Mouse (Mus musculus): Measurements from ENCODE around the gene Dyrk2.

The Dyrk2 gene

DNA sequence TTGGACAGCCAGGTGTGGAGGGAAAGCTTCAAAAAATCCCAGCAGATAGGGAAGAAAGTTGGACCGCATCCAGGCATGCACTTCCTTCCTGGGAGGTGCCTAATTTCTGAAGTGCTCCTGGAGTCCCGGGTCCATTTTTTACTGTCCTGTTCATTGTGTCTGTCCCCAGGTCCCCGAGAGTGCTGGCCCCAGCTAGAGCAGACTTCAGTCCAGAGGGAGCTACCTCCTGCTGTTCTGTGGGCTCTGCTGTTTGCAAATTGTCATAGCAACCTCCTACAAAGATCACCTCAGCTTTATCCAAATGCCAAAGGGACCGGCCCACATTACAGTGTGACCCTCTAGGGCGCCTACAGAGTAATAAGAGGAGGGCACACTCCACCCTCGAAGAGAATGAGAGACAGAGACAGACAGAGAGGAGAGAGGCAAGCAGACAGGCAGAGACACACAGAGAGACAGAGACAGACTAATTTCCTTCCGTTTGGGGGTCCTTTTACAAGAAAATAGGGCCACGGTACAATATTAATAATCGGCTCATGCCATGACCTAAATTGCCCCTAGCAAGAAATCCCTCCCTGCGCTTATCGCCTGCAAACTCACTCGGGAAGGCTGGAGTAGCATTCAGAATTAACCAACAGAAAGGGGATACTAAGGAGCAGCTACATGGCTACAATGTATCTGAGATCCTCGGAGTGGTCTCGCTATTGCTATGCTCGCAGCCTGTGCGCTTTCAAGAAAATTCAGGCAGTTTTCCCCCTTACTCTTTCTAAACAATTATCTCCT is at the start of gene Dyrk2:
Dyrk2 (minus strand) TSS at position 9 of the 780 bp plus-strand sequence.
- peak; percentile 23 for DNase-seq (ENCODE audit: low read depth, low spot score)

DNA sequence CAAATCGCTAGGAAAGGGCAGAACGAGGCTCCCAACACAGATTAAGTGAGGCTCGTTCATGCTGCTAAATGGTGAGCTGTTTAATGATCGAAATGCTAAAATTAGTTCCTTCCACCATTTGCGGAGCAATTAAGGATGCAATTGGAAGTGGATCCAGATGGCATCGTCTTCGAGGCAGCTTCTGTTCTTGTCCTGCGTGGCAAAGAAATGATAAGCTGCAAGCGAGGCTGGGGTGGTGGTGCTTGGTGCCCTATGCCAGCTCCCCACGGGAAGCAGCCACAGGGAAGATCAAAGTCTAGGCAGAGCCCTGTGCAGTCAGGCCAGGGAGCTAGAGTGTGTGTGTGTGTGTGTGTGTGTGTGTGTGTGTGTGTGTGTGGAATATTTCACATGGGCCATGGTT is 32.6 kb upstream of the Dyrk2 start:
- no peak for DNase-seq (ENCODE audit: low read depth, low spot score)

DNA sequence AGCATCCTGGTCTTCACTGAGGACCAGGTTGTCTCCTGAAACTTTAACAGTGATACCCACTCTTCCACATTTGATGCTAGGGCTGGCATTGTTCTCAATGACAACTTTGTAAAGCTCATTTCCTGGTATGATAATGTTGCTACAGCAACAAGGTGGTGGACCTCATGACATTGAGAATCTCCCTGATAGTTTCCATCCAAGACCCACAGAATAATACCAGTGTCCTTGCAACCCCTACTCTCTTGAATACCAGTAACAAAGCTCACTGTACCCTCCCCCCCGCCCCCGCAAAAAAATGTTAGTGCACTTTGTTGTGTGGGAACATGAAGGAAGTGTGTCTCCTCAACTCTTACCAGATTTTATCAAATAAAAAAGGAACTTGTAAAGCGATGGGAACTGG is 23.6 kb upstream of the Dyrk2 start:
- no peak for DNase-seq (ENCODE audit: low read depth, low spot score)

DNA sequence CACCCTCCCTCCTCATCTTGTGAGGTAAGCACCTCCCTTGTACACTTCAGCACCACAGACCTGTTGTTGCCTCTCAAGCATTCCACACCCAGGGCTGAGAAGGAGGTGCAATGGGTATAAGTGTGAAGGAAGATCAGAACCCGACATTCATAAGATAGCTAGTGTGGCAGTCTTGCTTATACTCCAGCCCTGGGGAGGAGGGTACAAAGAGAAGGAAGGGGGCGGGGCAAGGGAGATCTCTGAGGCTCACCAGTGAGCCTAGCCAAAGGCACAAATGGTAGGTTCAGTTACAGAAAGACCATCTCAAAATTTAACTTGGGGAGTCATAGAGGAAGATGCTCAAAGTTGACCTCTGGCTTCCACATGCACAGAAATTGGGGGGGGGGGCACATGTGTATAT is 14.1 kb upstream of the Dyrk2 start:
- no peak for DNase-seq (ENCODE audit: low read depth, low spot score)

DNA sequence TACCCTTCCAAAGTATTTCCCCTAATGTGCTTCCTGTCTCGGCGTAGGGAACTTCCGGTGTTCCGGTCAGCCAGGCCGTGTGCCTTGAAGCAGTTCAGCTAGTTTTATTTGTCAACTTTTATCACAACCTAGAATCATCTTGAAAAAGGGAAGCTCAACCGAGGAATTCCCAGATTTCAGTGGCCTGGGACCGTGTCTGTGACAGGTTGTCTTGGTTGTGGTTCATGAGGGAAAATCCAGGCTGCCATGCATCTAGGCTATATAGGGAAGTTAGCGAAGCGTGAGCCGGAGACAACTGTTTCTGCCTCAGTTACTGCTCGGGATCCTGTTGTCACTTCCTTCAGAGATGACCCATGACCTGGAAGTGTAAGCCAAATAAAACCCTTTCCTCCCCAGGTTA is 13.3 kb upstream of the Dyrk2 start:
- DNase-seq (ENCODE audit: low read depth, low spot score): no peak

DNA sequence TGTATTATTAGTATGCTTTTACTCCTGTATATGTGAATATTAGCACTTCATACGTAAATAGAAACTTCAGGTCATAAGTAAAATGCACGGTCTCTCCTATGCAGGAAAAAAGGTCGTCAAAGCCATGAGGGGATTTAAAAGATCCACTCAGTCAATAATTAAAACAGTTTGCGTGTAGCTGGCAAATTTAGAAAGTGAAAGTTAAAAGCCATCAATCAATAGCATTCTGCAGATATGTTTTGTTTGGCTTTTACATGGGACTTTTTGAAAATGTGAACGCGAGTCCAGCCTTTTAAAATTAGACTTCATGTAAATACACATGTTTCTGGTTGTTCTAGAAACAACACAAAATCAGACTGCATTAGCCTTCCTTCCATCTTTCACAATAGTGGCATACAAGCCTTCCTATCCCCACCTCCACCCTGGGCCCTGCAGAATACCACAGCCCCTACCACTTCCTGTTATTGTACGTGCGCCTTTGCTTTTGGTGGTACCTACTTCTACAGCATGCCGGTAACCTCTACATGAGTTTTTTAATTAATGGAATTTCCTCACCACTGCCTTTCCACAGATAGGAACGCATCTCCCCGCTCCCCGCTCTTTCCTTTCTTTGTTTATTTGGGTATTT is 12.4 kb upstream of the Dyrk2 start:
- DNase-seq (ENCODE audit: low read depth, low spot score): no peak

DNA sequence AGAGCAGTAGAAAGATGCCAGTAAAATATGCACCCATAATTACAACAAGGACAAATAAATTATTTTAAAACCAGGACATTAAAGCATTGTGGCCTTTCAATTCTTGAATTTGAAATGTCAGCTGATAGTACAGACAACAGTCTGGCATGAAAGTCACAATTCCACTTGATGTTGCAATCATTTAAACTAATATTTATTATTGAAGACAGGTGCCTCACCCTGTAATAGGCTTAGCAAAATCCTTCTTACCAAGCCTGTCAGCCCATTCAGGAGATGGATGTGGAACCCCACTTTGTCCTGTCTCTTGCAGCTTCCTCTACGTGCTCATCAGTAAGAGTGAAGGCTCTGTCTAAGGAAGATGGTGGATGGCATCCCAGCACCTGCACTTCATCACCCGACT is 10.8 kb upstream of the Dyrk2 start:
- DNase-seq (ENCODE audit: low read depth, low spot score): no peak

DNA sequence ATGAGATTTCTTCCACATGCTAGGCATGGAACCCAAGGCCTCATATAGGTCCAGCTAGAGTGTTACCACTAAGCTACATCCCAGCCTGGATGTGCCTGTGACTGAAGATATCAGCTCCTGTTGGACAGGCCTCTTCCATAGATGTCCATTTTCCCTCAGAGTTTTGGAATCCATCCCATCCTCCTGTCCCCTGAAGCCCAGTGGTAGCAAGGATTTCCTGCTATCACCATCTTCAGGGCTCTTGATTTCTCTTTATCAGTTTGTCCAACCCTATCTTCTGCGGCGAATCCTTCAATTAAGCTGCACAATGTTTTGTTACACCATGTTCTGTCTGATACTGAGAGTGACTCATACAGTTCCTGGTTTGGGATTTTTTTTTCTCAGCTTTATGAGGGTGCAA is 2.2 kb upstream of the Dyrk2 start:
- no peak for DNase-seq (ENCODE audit: low read depth, low spot score)

DNA sequence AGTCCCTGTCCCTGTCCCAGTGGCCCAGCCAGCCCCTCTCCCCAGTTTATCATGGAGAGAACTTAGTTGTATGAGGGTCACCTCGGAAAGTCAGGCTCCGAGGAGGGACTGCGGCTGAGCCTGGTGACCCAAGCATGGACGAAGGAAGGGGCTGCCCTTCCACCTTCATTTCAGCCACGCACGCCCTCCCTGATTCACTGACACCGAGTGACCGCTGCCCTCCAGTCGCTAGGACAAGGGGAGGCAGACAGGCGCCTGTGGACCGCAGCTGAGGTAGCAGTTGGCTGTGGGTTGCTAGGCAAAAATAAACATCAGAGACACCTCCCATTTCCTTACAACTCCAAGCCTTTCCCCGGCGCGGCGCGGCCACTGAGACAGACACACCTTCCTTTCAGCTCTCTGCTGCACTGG is 413 bp downstream of the Dyrk2 start:
- DNase-seq (ENCODE audit: low read depth, low spot score): peak; percentile 83

DNA sequence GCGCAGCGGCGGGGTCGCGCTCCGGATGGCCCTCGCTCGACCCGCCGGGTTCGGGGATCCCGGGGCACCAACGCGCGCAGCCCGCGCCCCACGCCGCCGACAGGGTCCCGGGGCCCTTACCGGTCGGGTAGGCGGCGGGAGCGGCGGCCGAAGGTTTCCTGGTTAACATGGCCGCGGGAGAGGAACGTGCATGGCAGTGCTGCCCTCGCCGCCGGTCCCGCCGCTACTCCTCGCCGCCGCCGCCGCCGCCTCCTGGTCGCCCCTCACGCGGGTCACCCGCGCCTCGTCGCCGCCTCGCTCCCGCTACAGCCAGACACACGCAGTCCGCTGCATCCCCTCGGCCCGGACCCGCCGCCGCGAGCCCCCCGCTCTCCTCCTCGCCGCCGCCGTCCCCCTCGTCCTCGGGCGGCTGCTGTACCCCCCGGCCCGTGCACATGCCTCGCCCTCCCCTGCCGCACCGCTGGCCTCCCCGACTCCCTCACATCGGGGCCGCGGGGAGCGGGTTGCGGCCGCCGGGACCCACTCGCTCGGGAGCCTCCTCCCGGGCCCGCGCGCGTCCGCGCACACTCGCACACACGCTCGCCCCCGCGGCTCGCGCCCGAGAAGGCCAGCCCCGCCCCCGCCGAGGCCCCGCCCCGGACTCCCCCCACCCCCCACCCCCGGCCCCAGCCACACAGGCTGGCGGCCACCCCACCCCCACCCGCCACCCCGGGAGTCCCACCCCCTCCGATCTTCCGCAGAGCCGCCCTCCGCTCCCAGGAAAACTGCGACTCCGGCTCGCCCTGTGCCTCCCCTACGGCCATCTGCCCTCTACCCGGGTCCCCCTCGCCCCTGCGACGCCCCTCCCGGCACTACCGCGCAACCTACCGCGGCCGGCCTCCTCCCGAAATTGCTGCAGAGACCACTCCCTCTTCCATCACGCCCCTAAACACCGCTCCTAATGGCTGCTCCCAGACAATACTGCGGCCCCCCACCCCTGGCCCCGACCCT is 1.1 kb downstream of the Dyrk2 start:
- peak; percentile 59 for DNase-seq (ENCODE audit: low read depth, low spot score)

DNA sequence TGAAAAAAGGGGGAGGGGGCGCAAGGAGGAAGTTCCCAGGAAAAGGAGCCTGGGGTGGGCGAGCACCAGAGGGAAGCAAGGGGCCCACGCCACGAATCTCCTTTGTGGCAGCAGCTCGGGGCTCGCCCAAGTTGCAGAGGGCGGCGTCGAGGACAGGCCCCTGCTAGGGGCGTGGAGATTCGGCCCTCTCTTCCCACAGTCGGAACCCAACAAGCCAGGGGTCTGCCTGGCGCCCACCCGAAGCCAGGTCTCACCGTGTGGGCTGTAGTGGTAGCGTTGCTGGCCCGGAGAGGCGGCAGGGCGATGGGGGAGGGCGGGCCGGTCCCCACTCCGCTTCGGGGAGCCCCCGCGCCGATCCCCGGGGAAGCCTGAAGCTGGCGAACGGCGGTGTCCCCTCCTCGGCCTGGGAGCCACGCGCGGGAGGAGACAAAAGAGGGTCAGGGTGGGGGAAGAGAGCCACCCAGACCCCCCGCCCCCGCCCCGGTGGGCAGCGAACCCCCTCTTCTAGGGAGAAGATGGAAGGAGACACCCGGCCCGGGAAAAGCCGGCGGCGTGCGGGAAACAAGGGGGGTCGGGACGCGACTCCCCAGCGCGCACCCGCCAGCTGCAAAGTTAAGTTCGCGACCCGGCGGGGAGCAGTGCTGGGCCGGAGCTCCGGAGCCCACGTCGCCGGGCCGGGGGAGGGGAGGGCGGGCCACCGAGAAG is 2.0 kb downstream of the Dyrk2 start:
- peak; percentile 46 for DNase-seq (ENCODE audit: low read depth, low spot score)

DNA sequence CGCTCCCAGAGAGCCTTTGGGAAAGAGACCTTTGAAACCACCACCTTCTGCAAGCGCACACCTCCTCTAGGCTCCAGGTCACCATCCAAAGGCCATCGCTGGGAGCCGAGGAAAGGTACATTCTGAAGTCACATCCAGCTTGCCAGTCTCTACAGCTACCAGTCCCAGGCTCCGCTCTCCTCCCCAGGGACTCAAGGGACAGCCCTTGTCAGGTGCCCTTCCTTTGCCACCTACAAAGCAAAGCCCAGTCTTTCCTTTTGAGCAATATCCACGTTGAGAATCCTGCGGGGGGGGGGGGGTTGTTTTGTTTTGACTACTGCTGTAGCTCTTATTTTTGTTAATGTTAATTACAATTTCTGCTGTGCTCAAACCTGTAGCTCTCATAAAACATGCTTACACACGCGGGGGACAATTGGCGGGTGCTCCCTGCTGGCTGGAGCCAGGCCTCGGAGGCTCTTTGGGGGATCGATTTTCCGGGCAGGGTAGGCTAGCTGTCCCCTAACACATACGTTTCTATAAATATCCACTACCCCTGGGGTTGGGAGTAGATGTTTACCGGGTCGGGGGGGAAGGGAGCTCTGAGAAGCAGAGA is 2.6 kb downstream of the Dyrk2 start:
- DNase-seq (ENCODE audit: low read depth, low spot score): peak; percentile 10

DNA sequence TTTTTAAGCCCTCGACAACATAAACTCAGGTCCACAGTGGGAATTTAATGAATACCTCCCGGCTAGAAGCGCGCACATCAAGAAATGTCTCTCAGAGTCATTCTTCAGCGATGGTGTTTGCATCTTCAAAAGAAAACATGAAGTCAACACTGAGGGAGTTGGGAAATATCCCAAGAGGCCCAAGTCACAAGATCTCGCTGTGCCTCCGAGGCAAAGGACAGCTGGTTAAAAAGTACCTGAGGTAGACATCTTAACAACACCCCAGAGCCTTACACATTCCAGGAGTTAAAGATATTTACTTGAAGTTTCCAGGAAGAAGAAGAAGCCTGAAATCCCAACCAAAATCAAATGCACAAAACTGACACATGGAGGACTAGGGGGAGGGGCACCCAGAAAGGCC is 5.0 kb downstream of the Dyrk2 start:
- DNase-seq (ENCODE audit: low read depth, low spot score): no peak

DNA sequence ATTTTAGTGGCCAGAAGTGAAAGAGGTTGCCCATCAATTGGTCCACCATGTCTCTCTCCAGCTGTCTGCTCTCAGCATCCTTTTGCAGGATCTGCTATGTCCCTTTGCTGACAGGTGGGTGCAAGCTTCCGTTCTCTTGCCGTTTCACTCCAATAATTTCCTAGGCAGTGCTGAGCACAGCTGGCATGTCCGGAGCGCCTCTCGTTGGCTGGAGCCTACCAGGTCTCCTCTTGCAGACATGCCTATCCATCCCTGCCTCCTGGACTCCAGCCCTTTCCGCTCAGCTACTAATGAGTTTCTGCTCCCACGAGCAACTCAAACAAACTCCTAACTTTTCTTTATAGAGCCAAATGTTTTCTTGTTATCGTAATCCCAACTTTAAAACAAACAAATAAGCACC is 6.4 kb downstream of the Dyrk2 start:
- DNase-seq (ENCODE audit: low read depth, low spot score): no peak

DNA sequence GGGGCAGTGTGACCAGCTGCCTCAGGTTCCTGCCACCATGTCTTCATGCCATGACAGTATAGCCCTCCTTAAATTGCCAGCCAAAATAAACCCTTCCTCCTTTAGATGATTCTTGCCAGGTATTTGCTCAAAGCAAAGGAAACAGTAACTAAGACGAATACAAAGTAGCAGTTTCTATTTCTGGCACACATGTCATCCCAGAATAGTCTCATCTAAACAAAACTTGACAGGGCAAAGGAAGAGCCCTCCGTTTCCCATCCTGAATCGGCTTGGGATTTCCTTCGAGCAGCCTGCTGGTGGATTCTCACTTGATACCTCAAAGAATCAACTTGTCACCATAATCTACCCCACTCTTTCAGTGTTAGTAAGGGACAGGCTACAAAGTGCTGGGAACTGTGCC is 7.8 kb downstream of the Dyrk2 start:
- no peak for DNase-seq (ENCODE audit: low read depth, low spot score)

DNA sequence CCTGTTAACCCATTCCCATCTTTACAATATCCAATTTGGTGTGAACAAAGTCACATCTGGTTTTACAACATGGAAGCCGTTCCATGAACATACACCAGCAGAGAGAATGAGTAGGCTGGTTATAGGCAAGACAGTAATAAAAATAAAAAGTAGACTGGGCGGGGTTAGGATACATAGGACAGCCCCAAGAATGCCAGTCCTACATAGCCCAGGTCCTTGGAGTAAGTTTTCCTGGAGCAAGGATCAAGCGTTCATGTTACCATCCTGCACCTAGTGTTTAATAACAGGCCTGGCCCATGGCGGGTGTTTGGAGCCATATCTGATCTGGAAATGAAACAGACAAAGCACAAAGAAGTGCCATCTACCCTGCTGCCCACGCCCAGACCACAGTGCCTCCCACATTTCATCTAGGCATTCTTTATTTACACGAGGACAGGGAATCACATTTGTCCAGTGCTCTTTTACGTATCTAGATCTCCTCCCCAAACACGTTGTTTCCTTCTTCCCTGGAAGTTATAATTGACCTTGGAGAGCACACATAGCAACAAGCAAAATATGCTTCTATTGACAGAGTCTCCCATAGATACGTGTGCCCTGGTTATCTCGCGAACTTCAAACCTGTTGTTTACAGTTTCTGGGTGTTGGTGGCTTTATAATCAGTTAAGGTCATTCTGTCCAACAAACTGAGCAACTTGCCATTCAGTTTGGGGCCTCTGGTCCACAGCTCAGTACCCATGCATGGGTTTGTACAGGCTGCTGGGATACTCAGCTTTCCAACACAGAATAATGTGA is 8.6 kb downstream of the Dyrk2 start:
- no peak for DNase-seq (ENCODE audit: low read depth, low spot score)

DNA sequence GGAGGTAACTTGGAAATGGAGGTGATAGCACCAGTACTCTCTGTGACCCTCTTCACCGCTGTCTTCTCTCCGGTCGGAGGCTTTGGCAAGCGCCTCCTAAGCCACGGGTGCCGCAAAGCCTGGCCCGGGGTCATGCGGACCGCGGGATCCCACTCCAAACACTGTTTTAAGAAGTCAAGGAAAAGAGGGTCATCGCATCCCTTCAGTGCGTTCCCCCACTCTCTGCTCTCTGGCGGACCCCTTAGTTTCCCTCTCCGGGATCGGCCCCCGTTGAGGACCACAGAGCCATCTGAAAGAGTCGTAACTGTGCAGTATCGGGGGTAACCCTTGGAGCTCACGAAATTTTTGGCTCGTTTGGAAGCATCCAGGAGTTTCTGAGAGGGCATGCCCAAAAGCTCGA is 10.4 kb downstream of the Dyrk2 start:
- no peak for DNase-seq (ENCODE audit: low read depth, low spot score)

DNA sequence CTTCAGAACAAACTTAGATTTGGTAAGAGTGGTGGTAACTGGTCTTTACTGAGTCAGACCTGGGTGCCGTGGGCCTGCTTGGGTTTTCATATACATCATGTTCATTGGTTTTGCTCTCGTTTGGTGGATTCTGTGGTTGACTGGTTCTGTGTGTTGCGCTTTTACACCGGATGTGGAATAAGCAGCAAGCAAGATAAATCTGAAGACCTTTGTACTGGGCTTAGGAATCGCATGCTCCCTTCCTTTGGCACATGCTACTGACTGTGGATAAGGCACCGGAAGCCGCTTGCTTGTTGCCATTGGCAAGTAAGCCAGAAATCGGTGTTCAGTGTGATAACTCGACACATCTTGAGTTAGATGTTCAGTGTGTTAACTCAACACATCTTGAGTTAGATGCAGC is 15.4 kb downstream of the Dyrk2 start:
- no peak for DNase-seq (ENCODE audit: low read depth, low spot score)

DNA sequence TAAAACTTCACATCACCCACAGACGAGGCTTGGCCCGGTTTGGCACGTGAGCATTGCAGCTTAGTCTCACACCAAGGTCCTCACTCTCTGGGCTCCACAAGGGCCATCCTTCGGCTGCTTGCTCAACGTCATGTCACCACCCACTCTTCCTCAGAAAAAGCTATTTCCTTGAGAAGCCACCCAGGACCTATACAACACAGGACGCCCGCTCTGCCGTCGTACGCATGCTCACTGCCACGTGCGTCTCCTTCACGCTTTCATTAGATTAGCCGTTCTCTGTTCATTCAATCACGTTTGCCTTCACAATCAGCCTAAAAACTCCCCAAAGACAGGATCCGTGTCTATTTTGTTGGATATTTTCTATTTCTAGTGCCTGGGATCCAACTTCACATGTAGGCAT is 17.5 kb downstream of the Dyrk2 start:
- no peak for DNase-seq (ENCODE audit: low read depth, low spot score)

DNA sequence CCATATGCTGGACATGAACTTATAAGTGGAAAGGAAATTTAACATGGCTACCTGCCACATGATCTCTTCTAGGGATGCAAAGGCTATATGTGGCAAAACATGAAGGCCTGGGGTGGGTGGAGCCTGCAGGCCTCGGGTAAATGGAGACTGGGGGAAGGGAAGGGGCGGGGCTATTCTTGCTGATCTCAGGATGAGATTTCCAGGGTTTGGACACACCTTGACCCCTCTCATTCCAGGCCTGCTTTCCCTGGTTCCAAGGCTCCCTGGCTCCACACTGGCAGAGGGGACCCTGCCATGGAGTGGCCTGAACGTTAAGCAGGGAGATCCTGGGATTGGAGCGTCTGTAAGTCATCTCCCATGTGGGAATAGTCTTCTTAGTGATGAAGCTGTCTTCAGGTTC is 21.5 kb downstream of the Dyrk2 start:
- no peak for DNase-seq (ENCODE audit: low read depth, low spot score)

Data from 3T3-L1 (cell line).